11 mouse cellular contexts compared by ENCODE assay signal in genomic region chr1:124674420-124674819, GRCm38 (mm10).
DNase-seq lines count a peak whose midpoint lies in the region; ATAC-seq and TF ChIP-seq lines count a peak whose summit lies in the region.
"Had no signal": no experiment of that assay in that cellular context is flagged by ENCODE, and none has a peak within 500 bp of the region (broad histone marks: within the 10 kb centered on the region; RNA-seq: fewer than 3 reads in every experiment).

No protein-coding gene starts in this region.

- WGBS in forebrain, embryonic 11.5 days: 27% methylated on average over 2 of the region's 2 CpGs
- WGBS in forebrain, embryonic 15.5 days: 26% methylated on average over 2 of the region's 2 CpGs
- WGBS in liver, postnatal 0 days (ENCODE audit: insufficient replicate concordance): 23% methylated on average over 2 of the region's 2 CpGs
- WGBS in liver, embryonic 12.5 days (ENCODE audit: insufficient replicate concordance): 15% methylated on average over 2 of the region's 2 CpGs
- WGBS in limb, embryonic 11.5 days: 31% methylated on average over 2 of the region's 2 CpGs

- H3K4me3 ChIP-seq in forebrain, embryonic 11.5 days (ENCODE audit: low read depth, low read length): no peak overlapping the region
- H3K4me3 ChIP-seq in forebrain, embryonic 15.5 days: no peak overlapping the region
- no peak overlapping the region for H3K4me3 ChIP-seq in liver, postnatal 0 days (ENCODE audit: low read depth, low read length)
- H3K4me3 ChIP-seq in liver, embryonic 12.5 days: no peak overlapping the region
- H3K4me3 ChIP-seq in limb, embryonic 11.5 days (ENCODE audit: low read depth, low read length): no peak overlapping the region
- H3K4me3 ChIP-seq: megakaryocyte, embryonic 14.5 days had no signal

- TF ChIP-seq CTCF in liver, postnatal 0 days (IDR thresholded peaks at IDR 0.05; ENCODE audit: low read depth): peak; percentile 49

- no peak overlapping the region for H3K4me2 ChIP-seq in forebrain, embryonic 11.5 days (ENCODE audit: low read depth, low read length, severe bottlenecking)
- no peak overlapping the region for H3K4me2 ChIP-seq in forebrain, embryonic 15.5 days (replicated peaks)
- H3K4me2 ChIP-seq in liver, postnatal 0 days (ENCODE audit: low read depth, low read length): no peak overlapping the region
- H3K4me2 ChIP-seq in liver, embryonic 12.5 days: no peak overlapping the region
- no peak overlapping the region for H3K4me2 ChIP-seq in limb, embryonic 11.5 days (ENCODE audit: low read depth, severe bottlenecking)

- no peaks in the 10 kb centered on the region for H3K9me3 ChIP-seq in forebrain, embryonic 11.5 days (ENCODE audit: control insufficient read depth, low read length)
- no peaks in the 10 kb centered on the region for H3K9me3 ChIP-seq in forebrain, embryonic 15.5 days
- H3K9me3 ChIP-seq in liver, postnatal 0 days (ENCODE audit: low read length): no peaks in the 10 kb centered on the region
- H3K9me3 ChIP-seq in liver, embryonic 12.5 days (replicated peaks): no peaks in the 10 kb centered on the region
- no peaks in the 10 kb centered on the region for H3K9me3 ChIP-seq in limb, embryonic 11.5 days (ENCODE audit: control insufficient read depth, low read length)
- H3K9me3 ChIP-seq: megakaryocyte, embryonic 14.5 days had no signal

- H3K9ac ChIP-seq in forebrain, embryonic 11.5 days (ENCODE audit: low read length): no peak overlapping the region
- no peak overlapping the region for H3K9ac ChIP-seq in forebrain, embryonic 15.5 days (replicated peaks)
- no peak overlapping the region for H3K9ac ChIP-seq in liver, postnatal 0 days (replicated peaks)
- H3K9ac ChIP-seq in liver, embryonic 12.5 days: no peak overlapping the region
- no peak overlapping the region for H3K9ac ChIP-seq in limb, embryonic 11.5 days (ENCODE audit: low read length)

- no peaks in the 10 kb centered on the region for H3K36me3 ChIP-seq in forebrain, embryonic 11.5 days (ENCODE audit: control insufficient read depth, insufficient read depth, low read length)
- no peaks in the 10 kb centered on the region for H3K36me3 ChIP-seq in forebrain, embryonic 15.5 days
- H3K36me3 ChIP-seq in liver, postnatal 0 days (replicated peaks; ENCODE audit: insufficient read depth, low read length): no peaks in the 10 kb centered on the region
- no peaks in the 10 kb centered on the region for H3K36me3 ChIP-seq in liver, embryonic 12.5 days
- no peaks in the 10 kb centered on the region for H3K36me3 ChIP-seq in limb, embryonic 11.5 days (ENCODE audit: control insufficient read depth, insufficient read depth, low read length)

- no peaks in the 10 kb centered on the region for H3K27me3 ChIP-seq in forebrain, embryonic 11.5 days (ENCODE audit: control insufficient read depth, insufficient read depth, low read length)
- H3K27me3 ChIP-seq in forebrain, embryonic 15.5 days: no peaks in the 10 kb centered on the region
- no peaks in the 10 kb centered on the region for H3K27me3 ChIP-seq in liver, postnatal 0 days (ENCODE audit: insufficient read depth, low read length)
- no peaks in the 10 kb centered on the region for H3K27me3 ChIP-seq in liver, embryonic 12.5 days (replicated peaks)
- H3K27me3 ChIP-seq in limb, embryonic 11.5 days (ENCODE audit: control insufficient read depth, insufficient read depth, low read length): no peaks in the 10 kb centered on the region
- H3K27me3 ChIP-seq: megakaryocyte, embryonic 14.5 days had no signal

- H3K27ac ChIP-seq in forebrain, embryonic 11.5 days (ENCODE audit: low read depth, low read length): no peak overlapping the region
- H3K27ac ChIP-seq in forebrain, embryonic 15.5 days (replicated peaks): no peak overlapping the region
- no peak overlapping the region for H3K27ac ChIP-seq in liver, postnatal 0 days (ENCODE audit: low read depth)
- no peak overlapping the region for H3K27ac ChIP-seq in liver, embryonic 12.5 days
- H3K27ac ChIP-seq in limb, embryonic 11.5 days (replicated peaks; ENCODE audit: low read depth, low read length): no peak overlapping the region

- H3K4me1 ChIP-seq in forebrain, embryonic 11.5 days (replicated peaks; ENCODE audit: control insufficient read depth, insufficient read depth, low read length): no peaks in the 10 kb centered on the region
- no peaks in the 10 kb centered on the region for H3K4me1 ChIP-seq in forebrain, embryonic 15.5 days
- H3K4me1 ChIP-seq in liver, postnatal 0 days (ENCODE audit: insufficient read depth): no peaks in the 10 kb centered on the region
- H3K4me1 ChIP-seq in liver, embryonic 12.5 days: no peaks in the 10 kb centered on the region
- H3K4me1 ChIP-seq in limb, embryonic 11.5 days (ENCODE audit: control insufficient read depth, insufficient read depth, low read length): no peaks in the 10 kb centered on the region
- H3K4me1 ChIP-seq: megakaryocyte, embryonic 14.5 days had no signal

- TF ChIP-seq EP300 in liver, postnatal 0 days (IDR thresholded peaks at IDR 0.05; ENCODE audit: low read depth): no peak

- peak; percentile 52 for DNase-seq in forebrain, embryonic 11.5 days (ENCODE audit: low spot score)
- no peak for DNase-seq in liver, postnatal 0 days
- peak; percentile 39 for DNase-seq in R1 (ENCODE audit: low read depth, low spot score)
- peak; percentile 30 for DNase-seq in limb, embryonic 11.5 days (ENCODE audit: low spot score)
- DNase-seq in urinary bladder, postnatal 4 days (ENCODE audit: low spot score in 2 of 2): no peak
- no peak for DNase-seq in frontal cortex, postnatal 10 days (ENCODE audit: low spot score in 2 of 2)
- DNase-seq: cerebellum, adult 11-12 months; gastrocnemius, postnatal 25 days had no signal

- 0 out of 2 replicates have a peak, but pooled peaks have one; percentile 24 for ATAC-seq in forebrain, embryonic 11.5 days (replicated peaks; ENCODE audit: low FRiP score)
- no peak for ATAC-seq in forebrain, embryonic 15.5 days (replicated peaks)
- no peak for ATAC-seq in liver, postnatal 0 days
- ATAC-seq in liver, embryonic 12.5 days: no peak
- no peak for ATAC-seq in limb, embryonic 11.5 days (ENCODE audit: insufficient number of reproducible peaks, low FRiP score, low TSS enrichment, low read depth)

Comparison
In these comparisons a context has a peak if more than half of its experiments do, and no peak if none do; other contexts are left out.
1. DNase-seq: peak in forebrain, embryonic 11.5 days (single experiment), R1 (single experiment) and limb, embryonic 11.5 days (single experiment); none in liver, postnatal 0 days (single experiment), urinary bladder, postnatal 4 days (0 of 2) and frontal cortex, postnatal 10 days (0 of 2).